Mouse (Mus musculus) kidney, embryonic 15.5 days (tissue): ENCODE data around the gene Mgat4c. TPM values are rescaled to one million over a fixed set of nuclear protein-coding genes. Genes with fewer than 3 reads are reported as not detected.

Source experiments
- ATAC-seq: fragments of 200-750 bp; cut with Nextera tagmentation; replicated peaks from 2 replicates; pipeline ENCODE4 v1.8.0; 2017; ENCODE audit warnings: moderate TSS enrichment; ENCODE audit not compliant: low FRiP score
- H3K27ac ChIP-seq: fragments of 300-500 bp; sonication (generic); 2 replicates; pipeline ENCODE4 v1.5.1; 2015; ENCODE audit warnings: mild to moderate bottlenecking, inconsistent platforms
- H3K27me3 ChIP-seq: fragments of 300-500 bp; sonication (generic); 2 replicates; pipeline ENCODE4 v1.6.1; 2015; ENCODE audit warnings: inconsistent platforms
- H3K36me3 ChIP-seq: fragments of 300-500 bp; sonication (generic); 2 replicates; pipeline ENCODE4 v1.6.1; 2015; ENCODE audit warnings: inconsistent platforms
- H3K4me1 ChIP-seq: fragments of 300-500 bp; sonication (generic); 2 replicates; pipeline ENCODE4 v1.6.1; 2015; ENCODE audit warnings: inconsistent platforms
- H3K4me2 ChIP-seq: fragments of 300-500 bp; sonication (generic); 2 replicates; pipeline ENCODE4 v1.6.1; 2015; ENCODE audit warnings: moderate library complexity, mild to moderate bottlenecking, inconsistent platforms
- H3K4me3 ChIP-seq: fragments of 300-500 bp; sonication (generic); replicated peaks from 2 replicates; pipeline ENCODE4 v1.5.1; 2015; ENCODE audit warnings: mild to moderate bottlenecking, inconsistent platforms
- H3K9ac ChIP-seq: fragments of 300-500 bp; sonication (generic); 2 replicates; pipeline ENCODE4 v1.6.1; 2015; ENCODE audit warnings: mild to moderate bottlenecking, inconsistent platforms
- H3K9me3 ChIP-seq: fragments of 300-500 bp; sonication (generic); replicated peaks from 2 replicates; pipeline ENCODE4 v1.6.1; 2016; ENCODE audit warnings: inconsistent platforms
- WGBS: fragments of 180-500 bp; shearing (Covaris S2); methylation state at CpG from one replicate; pipeline ENCODE4 v1.1.7; 2015; ENCODE audit warnings: mixed read lengths; 5-methylcytosine and 5-hydroxymethylcytosine counted together
- polyA plus RNA-seq: library from polyadenylated mRNA; unstranded; fragments of >200 nt; fragmentation: Nextera tagmentation; extraction: Ambion mirVana; gene quantifications from 2 replicates; pipeline ENCODE4 v1.2.1, GENCODE M21; 2015

Gene Mgat4c
- polyA plus RNA-seq, 1 experiment from 2014 or later: 2.3 TPM

GRCm38 (mm10) chr10:101856115-101856514 lies 174.8 kb downstream of the Mgat4c start:
- Histone ChIP-seq H3K4me1 (no peaks in the 10 kb centered on the region), H3K9me3 (no peaks in the 10 kb centered on the region), H3K36me3 (no peaks in the 10 kb centered on the region), H3K9ac (no peak overlapping the region), H3K27ac (no peak overlapping the region), H3K4me3 (no peak overlapping the region), H3K27me3 (no peaks in the 10 kb centered on the region), H3K4me2 (no peak overlapping the region)
- WGBS: 62% methylated on average over 2 of the region's 2 CpGs
- ATAC-seq: no peak

- Histone ChIP-seq H3K27ac (no peak overlapping the region), H3K9ac (no peak overlapping the region), H3K36me3 (no peaks in the 10 kb centered on the region), H3K4me2 (no peak overlapping the region), H3K27me3 (no peaks in the 10 kb centered on the region), H3K4me3 (no peak overlapping the region), H3K4me1 (no peaks in the 10 kb centered on the region), H3K9me3 (no peaks in the 10 kb centered on the region)
- 56% methylated on average over 1 of the region's 1 CpGs for WGBS
- ATAC-seq: no peak
Measured at GRCm38 (mm10) chr10:101889866-101890265, 208.6 kb downstream of the Mgat4c start.

- H3K27me3 ChIP-seq: no peaks in the 10 kb centered on the region
- H3K27ac ChIP-seq: no peak overlapping the region
- no peaks in the 10 kb centered on the region for H3K9me3 ChIP-seq
- no peaks in the 10 kb centered on the region for H3K36me3 ChIP-seq
- no peak overlapping the region for H3K9ac ChIP-seq
- no peak overlapping the region for H3K4me2 ChIP-seq
- no peaks in the 10 kb centered on the region for H3K4me1 ChIP-seq
- ATAC-seq: no peak
- no peak overlapping the region for H3K4me3 ChIP-seq
Measured at GRCm38 (mm10) chr10:101917328-101917814, 236.1 kb downstream of the Mgat4c start.

GRCm38 (mm10) chr10:101997612-101998011 lies 316.3 kb downstream of the Mgat4c start:
- Histone ChIP-seq H3K4me1 (no peaks in the 10 kb centered on the region), H3K27me3 (no peaks in the 10 kb centered on the region), H3K27ac (no peak overlapping the region), H3K9me3 (no peaks in the 10 kb centered on the region), H3K4me3 (no peak overlapping the region), H3K9ac (no peak overlapping the region), H3K36me3 (no peaks in the 10 kb centered on the region), H3K4me2 (no peak overlapping the region)
- ATAC-seq: no peak
- 86% methylated on average over 4 of the region's 4 CpGs for WGBS

- Histone ChIP-seq H3K9ac (no peak overlapping the region), H3K36me3 (no peaks in the 10 kb centered on the region), H3K4me3 (no peak overlapping the region), H3K27me3 (no peaks in the 10 kb centered on the region), H3K9me3 (no peaks in the 10 kb centered on the region), H3K4me1 (no peaks in the 10 kb centered on the region), H3K27ac (no peak overlapping the region), H3K4me2 (no peak overlapping the region)
- WGBS: 77% methylated on average over 2 of the region's 2 CpGs
- no peak for ATAC-seq
Measured at GRCm38 (mm10) chr10:102042513-102042912, 361.2 kb downstream of the Mgat4c start.

GRCm38 (mm10) chr10:102056218-102056617 lies 374.9 kb downstream of the Mgat4c start:
- Histone ChIP-seq H3K4me2 (no peak overlapping the region), H3K9me3 (no peaks in the 10 kb centered on the region), H3K4me1 (no peaks in the 10 kb centered on the region), H3K9ac (no peak overlapping the region), H3K27ac (no peak overlapping the region), H3K27me3 (no peaks in the 10 kb centered on the region), H3K36me3 (no peaks in the 10 kb centered on the region), H3K4me3 (no peak overlapping the region)
- 91% methylated on average over 3 of the region's 3 CpGs for WGBS
- ATAC-seq: no peak

GRCm38 (mm10) chr10:102056975-102057565 lies 375.8 kb downstream of the Mgat4c start:
- Histone ChIP-seq H3K36me3 (no peaks in the 10 kb centered on the region), H3K27ac (no peak overlapping the region), H3K4me3 (no peak overlapping the region), H3K27me3 (no peaks in the 10 kb centered on the region), H3K4me2 (no peak overlapping the region), H3K4me1 (no peaks in the 10 kb centered on the region), H3K9ac (no peak overlapping the region), H3K9me3 (no peaks in the 10 kb centered on the region)
- WGBS: 46% methylated on average over 2 of the region's 2 CpGs
- no peak for ATAC-seq

- Histone ChIP-seq H3K9me3 (no peaks in the 10 kb centered on the region), H3K27me3 (no peaks in the 10 kb centered on the region), H3K36me3 (no peaks in the 10 kb centered on the region), H3K27ac (no peak overlapping the region), H3K4me2 (no peak overlapping the region), H3K9ac (no peak overlapping the region), H3K4me1 (no peaks in the 10 kb centered on the region), H3K4me3 (no peak overlapping the region)
- ATAC-seq: no peak
Measured at GRCm38 (mm10) chr10:102074541-102075398, 393.5 kb downstream of the Mgat4c start.

GRCm38 (mm10) chr10:102123153-102123552 lies 441.9 kb downstream of the Mgat4c start:
- no peaks in the 10 kb centered on the region for H3K9me3 ChIP-seq
- WGBS: 82% methylated on average over 1 of the region's 1 CpGs
- H3K4me3 ChIP-seq: no peak overlapping the region
- no peaks in the 10 kb centered on the region for H3K27me3 ChIP-seq
- H3K4me2 ChIP-seq: no peak overlapping the region
- no peaks in the 10 kb centered on the region for H3K36me3 ChIP-seq
- no peak for ATAC-seq
- H3K4me1 ChIP-seq: no peaks in the 10 kb centered on the region
- no peak overlapping the region for H3K9ac ChIP-seq
- no peak overlapping the region for H3K27ac ChIP-seq

- ATAC-seq: no peak
- Histone ChIP-seq H3K27ac (no peak overlapping the region), H3K4me2 (no peak overlapping the region), H3K9me3 (no peaks in the 10 kb centered on the region), H3K4me1 (no peaks in the 10 kb centered on the region), H3K36me3 (no peaks in the 10 kb centered on the region), H3K4me3 (no peak overlapping the region), H3K27me3 (no peaks in the 10 kb centered on the region), H3K9ac (no peak overlapping the region)
- 85% methylated on average over 4 of the region's 4 CpGs for WGBS
Measured at GRCm38 (mm10) chr10:102127340-102127739, 446.1 kb downstream of the Mgat4c start.

GRCm38 (mm10) chr10:102154865-102155264 lies 473.6 kb downstream of the Mgat4c start:
- Histone ChIP-seq H3K9ac (no peak overlapping the region), H3K4me3 (no peak overlapping the region), H3K27ac (no peak overlapping the region), H3K4me1 (no peaks in the 10 kb centered on the region), H3K27me3 (no peaks in the 10 kb centered on the region), H3K4me2 (no peak overlapping the region), H3K36me3 (no peaks in the 10 kb centered on the region), H3K9me3 (no peaks in the 10 kb centered on the region)
- no peak for ATAC-seq
- WGBS: 72% methylated on average over 5 of the region's 5 CpGs

- no peaks in the 10 kb centered on the region for H3K4me1 ChIP-seq
- no peak overlapping the region for H3K9ac ChIP-seq
- no peak overlapping the region for H3K27ac ChIP-seq
- H3K36me3 ChIP-seq: no peaks in the 10 kb centered on the region
- no peaks in the 10 kb centered on the region for H3K27me3 ChIP-seq
- no peak overlapping the region for H3K4me2 ChIP-seq
- H3K4me3 ChIP-seq: no peak overlapping the region
- no peaks in the 10 kb centered on the region for H3K9me3 ChIP-seq
- 42% methylated on average over 1 of the region's 1 CpGs for WGBS
- ATAC-seq: no peak
Measured at GRCm38 (mm10) chr10:102155853-102156252, 474.6 kb downstream of the Mgat4c start.
